9 mouse cellular contexts compared by ENCODE assay signal in the genomic region with DNA sequence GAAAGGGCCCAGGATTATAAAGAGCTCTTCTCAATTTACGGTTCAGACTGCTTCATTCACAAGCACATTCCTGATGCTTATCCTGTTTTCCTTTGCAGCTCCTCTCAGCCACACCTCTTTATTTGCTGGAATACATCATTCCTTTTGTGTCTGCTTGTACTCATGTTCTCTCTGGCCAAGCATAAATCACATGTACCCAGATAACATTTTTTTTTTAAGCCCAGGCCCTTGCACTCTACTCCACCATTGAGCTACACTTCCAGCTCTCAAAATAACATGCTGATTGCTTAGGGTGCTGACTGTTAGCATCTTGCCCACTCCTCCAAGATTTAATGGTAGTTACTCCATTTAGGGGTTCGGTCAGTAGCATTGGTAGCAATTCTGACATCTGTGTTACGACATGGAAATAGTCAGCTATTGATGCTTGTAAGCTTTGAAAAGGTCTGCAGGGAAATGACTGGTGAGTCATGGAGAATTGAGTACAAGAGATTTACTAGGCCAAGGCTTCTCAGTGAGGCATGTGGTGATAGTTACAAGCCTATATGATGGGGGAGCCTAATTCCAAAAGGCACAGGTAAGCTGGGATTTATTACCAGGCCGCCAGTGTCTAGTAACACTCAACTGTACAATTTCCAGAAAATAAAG. TPM values are rescaled to one million over a fixed set of nuclear protein-coding genes. Genes with fewer than 3 reads are reported as not detected.
DNase-seq lines count a peak whose midpoint lies in the region; ATAC-seq lines count a peak whose summit lies in the region.
"Had no signal": no experiment of that assay in that cellular context is flagged by ENCODE, and none has a peak within 500 bp of the region (broad histone marks: within the 10 kb centered on the region; RNA-seq: fewer than 3 reads in every experiment).

No protein-coding gene starts in this region.

- 72% methylated on average over 4 of the region's 4 CpGs for WGBS in heart, embryonic 11.5 days (ENCODE audit: insufficient replicate concordance)
- WGBS in hindbrain, embryonic 14.5 days = 73% methylated on average over 4 of the region's 4 CpGs
- WGBS in midbrain, embryonic 14.5 days = 61% methylated on average over 4 of the region's 4 CpGs

- H3K27me3 ChIP-seq in heart, embryonic 11.5 days (ENCODE audit: control insufficient read depth, insufficient read depth, low read length) = no peaks in the 10 kb centered on the region
- H3K27me3 ChIP-seq in hindbrain, embryonic 14.5 days (ENCODE audit: control insufficient read depth, insufficient read depth, low read length) = no peaks in the 10 kb centered on the region
- H3K27me3 ChIP-seq in midbrain, embryonic 14.5 days (ENCODE audit: control insufficient read depth, insufficient read depth, low read length) = no peaks in the 10 kb centered on the region

- H3K4me1 ChIP-seq in heart, embryonic 11.5 days (ENCODE audit: control insufficient read depth, insufficient read depth, low read length) = peaks cover 19% of the 10 kb centered on the region
- H3K4me1 ChIP-seq in brown adipose tissue, adult 24 weeks (ENCODE audit: control insufficient read depth, insufficient read depth, insufficient read length, low read length) = peaks cover 3% of the 10 kb centered on the region; the same call in 1 of the 2 replicates
- H3K4me1 ChIP-seq in hindbrain, embryonic 14.5 days (replicated peaks; ENCODE audit: control insufficient read depth, insufficient read depth, low read length) = peaks cover 24% of the 10 kb centered on the region
- H3K4me1 ChIP-seq in midbrain, embryonic 14.5 days (ENCODE audit: control insufficient read depth, insufficient read depth, low read length) = peaks cover 20% of the 10 kb centered on the region

- no peak overlapping the region for H3K27ac ChIP-seq in heart, embryonic 11.5 days (ENCODE audit: low read depth, low read length)
- no peak overlapping the region for H3K27ac ChIP-seq in brown adipose tissue, adult 24 weeks (replicated peaks; ENCODE audit: low read depth, low read length)
- no peak overlapping the region for H3K27ac ChIP-seq in hindbrain, embryonic 14.5 days
- H3K27ac ChIP-seq in midbrain, embryonic 14.5 days (replicated peaks; ENCODE audit: low read depth, low read length) = no peak overlapping the region

- H3K36me3 ChIP-seq in heart, embryonic 11.5 days (ENCODE audit: control insufficient read depth, insufficient read depth, low read length) = peaks cover 6% of the 10 kb centered on the region
- H3K36me3 ChIP-seq in hindbrain, embryonic 14.5 days (replicated peaks; ENCODE audit: control insufficient read depth, insufficient read depth) = peaks cover 27% of the 10 kb centered on the region
- H3K36me3 ChIP-seq in midbrain, embryonic 14.5 days (ENCODE audit: control insufficient read depth, insufficient read depth, low read length) = peaks cover 20% of the 10 kb centered on the region

- 0 out of 2 replicates have a peak overlapping the region, but pooled peaks have one; percentile 22 for H3K9ac ChIP-seq in heart, embryonic 11.5 days (ENCODE audit: low read depth, low read length)
- peak overlapping the region; percentile 78 for H3K9ac ChIP-seq in hindbrain, embryonic 14.5 days
- peak overlapping the region; percentile 84 for H3K9ac ChIP-seq in midbrain, embryonic 14.5 days (replicated peaks; ENCODE audit: low read length)

- H3K9me3 ChIP-seq in heart, embryonic 11.5 days (replicated peaks; ENCODE audit: control insufficient read depth, low read length) = no peaks in the 10 kb centered on the region
- H3K9me3 ChIP-seq in hindbrain, embryonic 14.5 days (ENCODE audit: control insufficient read depth, low read length) = no peaks in the 10 kb centered on the region
- H3K9me3 ChIP-seq in midbrain, embryonic 14.5 days (ENCODE audit: control insufficient read depth, low read length) = no peaks in the 10 kb centered on the region

- no peak for ATAC-seq in heart, embryonic 11.5 days (replicated peaks; ENCODE audit: insufficient number of reproducible peaks, low FRiP score, low TSS enrichment)
- no peak for ATAC-seq in hindbrain, embryonic 14.5 days (ENCODE audit: low FRiP score)
- no peak for ATAC-seq in midbrain, embryonic 14.5 days (ENCODE audit: low FRiP score, low TSS enrichment)
- no peak for ATAC-seq in megakaryocyte-erythroid progenitor cell, adult 5-6 weeks (replicated peaks; ENCODE audit: low FRiP score, low TSS enrichment, poor library complexity, severe bottlenecking)
- ATAC-seq in monocyte, adult 5-6 weeks (replicated peaks; ENCODE audit: insufficient number of reproducible peaks, low FRiP score, low TSS enrichment, poor library complexity, severe bottlenecking) = no peak
- ATAC-seq in megakaryocyte progenitor cell, adult 5-6 weeks (replicated peaks; ENCODE audit: poor library complexity) = no peak

- peak overlapping the region; percentile 85; the same call in 1 of the 2 replicates for H3K4me3 ChIP-seq in heart, embryonic 11.5 days (ENCODE audit: low read depth, low read length)
- H3K4me3 ChIP-seq in brown adipose tissue, adult 24 weeks (ENCODE audit: insufficient read depth, low read depth, low read length) = peak overlapping the region; percentile 34; the same call in 1 of the 2 replicates
- peak overlapping the region; percentile 90 for H3K4me3 ChIP-seq in hindbrain, embryonic 14.5 days (replicated peaks; ENCODE audit: low read length)
- peak overlapping the region; percentile 84 for H3K4me3 ChIP-seq in midbrain, embryonic 14.5 days (replicated peaks; ENCODE audit: low read depth, low read length)

- peak overlapping the region; percentile 98 for H3K4me2 ChIP-seq in heart, embryonic 11.5 days
- peak overlapping the region; percentile 80 for H3K4me2 ChIP-seq in hindbrain, embryonic 14.5 days (replicated peaks)
- peak overlapping the region; percentile 75 for H3K4me2 ChIP-seq in midbrain, embryonic 14.5 days (ENCODE audit: low read length)

- DNase-seq in heart, postnatal 4 days = no peak
- no peak for DNase-seq in hindbrain, embryonic 14.5 days (ENCODE audit: low spot score)
- DNase-seq in midbrain, embryonic 14.5 days = no peak

RNA-seq across cellular contexts. Expression of gene D930007J09Rik, which starts 1.2 kb away (rescaled TPM):
- polyA plus RNA-seq in heart, embryonic 11.5 days (2014; fragmentation: Nextera tagmentation; extraction: Ambion mirVana) = not detected in 2 replicates
- total RNA-seq in heart, postnatal 4 days (2021) = not detected
- not detected in 2 replicates for polyA plus RNA-seq in brown adipose tissue, adult 24 weeks (2012; ENCODE audit: insufficient read depth, insufficient read length, missing spikeins)
- polyA plus RNA-seq in hindbrain, embryonic 14.5 days (2014; fragmentation: Nextera tagmentation; extraction: Ambion mirVana) = not detected in 2 replicates
- not detected in 2 replicates for polyA plus RNA-seq in midbrain, embryonic 14.5 days (2014; fragmentation: Nextera tagmentation; extraction: Ambion mirVana)
- not detected in 2 replicates for total RNA-seq in megakaryocyte-erythroid progenitor cell, adult 5-6 weeks (2014; fragmentation: Nextera tagmentation)
- not detected in 2 replicates for total RNA-seq in megakaryocyte-erythroid progenitor cell, adult 5-6 weeks (2017)
- total RNA-seq in monocyte, adult 5-6 weeks (2017) = not detected in 3 replicates
- not detected in 2 replicates for total RNA-seq in megakaryocyte progenitor cell, adult 5-6 weeks (2015)
- total RNA-seq in megakaryocyte progenitor cell, adult 5-6 weeks (2017) = not detected in 2 replicates
- polyA plus RNA-seq: testis, adult 2 months had no signal

RNA-seq across cellular contexts. Expression of gene Wrnip1, which starts 2.0 kb away (rescaled TPM):
- 14.2 and 14.6 TPM in 2 replicates for polyA plus RNA-seq in heart, embryonic 11.5 days (2014; fragmentation: Nextera tagmentation; extraction: Ambion mirVana)
- total RNA-seq in heart, postnatal 4 days (2021) = 10 to 100 TPM; 25.4 to 29.8 TPM
- polyA plus RNA-seq in brown adipose tissue, adult 24 weeks (2012; ENCODE audit: insufficient read depth, insufficient read length, missing spikeins) = 4.9 and 8.0 TPM in 2 replicates
- polyA plus RNA-seq in hindbrain, embryonic 14.5 days (2014; fragmentation: Nextera tagmentation; extraction: Ambion mirVana) = 29.9 and 34.6 TPM in 2 replicates
- polyA plus RNA-seq in midbrain, embryonic 14.5 days (2014; fragmentation: Nextera tagmentation; extraction: Ambion mirVana) = 26.5 and 28.0 TPM in 2 replicates
- total RNA-seq in megakaryocyte-erythroid progenitor cell, adult 5-6 weeks (2014; fragmentation: Nextera tagmentation) = 22.3 and 38.7 TPM in 2 replicates
- 37.6 and 45.8 TPM in 2 replicates for total RNA-seq in megakaryocyte-erythroid progenitor cell, adult 5-6 weeks (2017)
- 20.6 to 46.2 TPM (median 38.9 TPM) in 3 replicates for total RNA-seq in monocyte, adult 5-6 weeks (2017)
- 14.6 and 18.2 TPM in 2 replicates for total RNA-seq in megakaryocyte progenitor cell, adult 5-6 weeks (2015)
- 32.3 and 39.6 TPM in 2 replicates for total RNA-seq in megakaryocyte progenitor cell, adult 5-6 weeks (2017)

RNA-seq across cellular contexts. Expression of gene Mylk4, which starts 20.1 kb away (rescaled TPM):
- 0.16 TPM in 1 of 2 replicates, not detected in the other for polyA plus RNA-seq in heart, embryonic 11.5 days (2014; fragmentation: Nextera tagmentation; extraction: Ambion mirVana)
- 10 to 100 TPM; 55.6 to 59.7 TPM for total RNA-seq in heart, postnatal 4 days (2021)
- 2.5 and 11.1 TPM in 2 replicates for polyA plus RNA-seq in brown adipose tissue, adult 24 weeks (2012; ENCODE audit: insufficient read depth, insufficient read length, missing spikeins)
- polyA plus RNA-seq in hindbrain, embryonic 14.5 days (2014; fragmentation: Nextera tagmentation; extraction: Ambion mirVana) = 0.24 and 0.35 TPM in 2 replicates
- 0.20 TPM in 1 of 2 replicates, not detected in the other for polyA plus RNA-seq in midbrain, embryonic 14.5 days (2014; fragmentation: Nextera tagmentation; extraction: Ambion mirVana)
- total RNA-seq in megakaryocyte-erythroid progenitor cell, adult 5-6 weeks (2014; fragmentation: Nextera tagmentation) = 0.11 TPM in 1 of 2 replicates, not detected in the other
- total RNA-seq in megakaryocyte-erythroid progenitor cell, adult 5-6 weeks (2017) = not detected in 2 replicates
- total RNA-seq in monocyte, adult 5-6 weeks (2017) = not detected in 3 replicates
- not detected in 2 replicates for total RNA-seq in megakaryocyte progenitor cell, adult 5-6 weeks (2015)
- total RNA-seq in megakaryocyte progenitor cell, adult 5-6 weeks (2017) = not detected in 2 replicates

RNA-seq across cellular contexts. Expression of gene Serpinb1a, which starts 47.2 kb away (rescaled TPM):
- polyA plus RNA-seq in heart, embryonic 11.5 days (2014; fragmentation: Nextera tagmentation; extraction: Ambion mirVana) = 3.5 and 5.8 TPM in 2 replicates
- 10 to 100 TPM; 10.2 to 10.3 TPM for total RNA-seq in heart, postnatal 4 days (2021)
- polyA plus RNA-seq in brown adipose tissue, adult 24 weeks (2012; ENCODE audit: insufficient read depth, insufficient read length, missing spikeins) = 2.0 and 4.4 TPM in 2 replicates
- 2.5 and 2.6 TPM in 2 replicates for polyA plus RNA-seq in hindbrain, embryonic 14.5 days (2014; fragmentation: Nextera tagmentation; extraction: Ambion mirVana)
- polyA plus RNA-seq in midbrain, embryonic 14.5 days (2014; fragmentation: Nextera tagmentation; extraction: Ambion mirVana) = 2.2 and 2.9 TPM in 2 replicates
- total RNA-seq in megakaryocyte-erythroid progenitor cell, adult 5-6 weeks (2014; fragmentation: Nextera tagmentation) = 2.4 and 16.7 TPM in 2 replicates
- total RNA-seq in megakaryocyte-erythroid progenitor cell, adult 5-6 weeks (2017) = 10.1 and 35.8 TPM in 2 replicates
- 17.5 to 61.2 TPM (median 52.8 TPM) in 3 replicates for total RNA-seq in monocyte, adult 5-6 weeks (2017)
- 432 and 510 TPM in 2 replicates for total RNA-seq in megakaryocyte progenitor cell, adult 5-6 weeks (2015)
- 500 and 560 TPM in 2 replicates for total RNA-seq in megakaryocyte progenitor cell, adult 5-6 weeks (2017)

Comparison
In these comparisons a context has a peak if more than half of its experiments do, and no peak if none do; other contexts are left out.
1. H3K4me3 ChIP-seq: peak in every context shown above with its lines; median percentile 90 in hindbrain, embryonic 14.5 days; 85 in heart, embryonic 11.5 days; 84 in midbrain, embryonic 14.5 days; 34 in brown adipose tissue, adult 24 weeks.
2. H3K9ac ChIP-seq: peak in every context shown above with its lines; median percentile 84 in midbrain, embryonic 14.5 days; 78 in hindbrain, embryonic 14.5 days; 22 in heart, embryonic 11.5 days.
3. RNA of gene Mylk4, which starts 20.1 kb away (total RNA-seq): 55.6 to 59.7 TPM in heart, postnatal 4 days; 0.11 TPM in megakaryocyte-erythroid progenitor cell, adult 5-6 weeks, not detected in monocyte, adult 5-6 weeks and not detected in megakaryocyte progenitor cell, adult 5-6 weeks; every median in the first group is over 10 times any median in the second.
4. Peak in every context shown above with its lines, with median percentiles within 50 percentile points of each other: H3K4me2 ChIP-seq.